Mouse (Mus musculus) right cerebral cortex, postnatal 14 days (tissue): Measurements from ENCODE around the gene Ndufb7.
"Not testable (repeated sequence)": the region's sequence is repeated elsewhere in the genome, so short reads cannot be mapped to it uniquely, and the experiment has no call there.

Experiments used
- DNase-seq: peaks from one replicate; pipeline ENCODE4 v3.0.0; 2022

The Ndufb7 gene

DNA sequence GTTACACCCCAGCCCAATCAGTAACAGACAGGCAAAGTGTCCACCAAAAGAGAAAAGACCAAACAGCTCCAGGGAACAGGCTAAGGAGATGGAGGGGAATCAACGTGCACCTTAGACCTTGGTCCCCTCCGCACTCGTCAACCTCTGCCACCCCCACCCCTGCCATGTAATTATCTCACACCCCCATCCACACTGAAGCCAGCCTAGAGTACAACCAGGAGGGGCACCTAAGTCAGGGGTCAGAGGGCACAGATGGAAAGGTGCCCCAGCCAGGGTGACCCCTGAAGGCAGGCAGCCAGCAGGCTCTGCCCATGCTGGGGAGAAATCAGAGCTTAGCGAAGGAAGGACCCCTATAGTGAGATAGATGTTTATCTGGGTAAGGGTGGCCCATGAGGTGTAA is 10.4 kb downstream of the Ndufb7 start:
- DNase-seq, result peak; percentile 3

DNA sequence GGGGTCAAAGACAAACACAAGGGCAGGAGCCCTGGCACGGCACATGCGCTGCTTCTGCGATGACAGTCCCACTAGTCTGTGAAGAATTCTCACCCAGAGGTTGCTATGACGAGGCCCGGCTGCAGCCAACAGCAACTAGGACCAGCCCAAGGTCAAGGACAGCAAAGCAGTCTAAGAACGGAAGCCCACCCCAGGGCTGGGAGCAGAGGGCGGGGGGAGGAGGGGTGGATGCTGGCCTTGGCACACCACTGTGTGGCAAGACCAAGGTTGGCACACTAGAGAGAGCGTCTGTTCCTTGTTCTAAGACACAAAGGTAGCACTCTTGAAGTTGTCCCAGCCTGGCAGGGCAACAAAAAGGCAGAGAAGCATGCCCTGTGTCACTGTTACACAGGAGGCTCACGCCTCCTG is 10.9 kb downstream of the Ndufb7 start:
- peak; percentile 12 for DNase-seq

- peak; percentile 3 for DNase-seq
Measured at GRCm38 (mm10) chr8:83578131-83579055, 11.9 kb downstream of the Ndufb7 start.

- DNase-seq, result no peak
Measured at GRCm38 (mm10) chr8:83579676-83580075, 13.2 kb downstream of the Ndufb7 start.

DNA sequence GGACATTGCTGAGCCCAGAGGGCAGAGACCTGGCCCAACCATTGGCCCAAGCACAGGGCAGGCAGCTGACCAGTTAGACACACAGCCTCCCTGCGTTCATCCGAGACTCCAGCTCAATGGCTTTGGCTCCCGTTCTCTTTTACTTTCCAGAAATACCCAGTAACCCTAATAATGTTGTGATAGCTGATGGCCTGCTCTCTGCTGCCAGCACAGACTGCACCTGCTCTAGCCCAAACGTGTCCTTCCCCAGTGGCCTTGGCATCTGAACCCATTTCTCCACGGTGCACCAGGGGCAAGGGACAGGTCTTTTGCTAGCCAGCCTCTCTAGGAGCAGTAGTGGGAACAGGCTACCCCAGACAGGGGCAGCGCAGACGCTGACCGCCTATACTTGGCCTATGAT is 14.4 kb downstream of the Ndufb7 start:
- DNase-seq, result no peak

- DNase-seq, result no peak
Measured at GRCm38 (mm10) chr8:83582226-83582625, 15.8 kb downstream of the Ndufb7 start.

GRCm38 (mm10) chr8:83583236-83583635 is 16.8 kb downstream of the Ndufb7 start:
- DNase-seq, result no peak

DNA sequence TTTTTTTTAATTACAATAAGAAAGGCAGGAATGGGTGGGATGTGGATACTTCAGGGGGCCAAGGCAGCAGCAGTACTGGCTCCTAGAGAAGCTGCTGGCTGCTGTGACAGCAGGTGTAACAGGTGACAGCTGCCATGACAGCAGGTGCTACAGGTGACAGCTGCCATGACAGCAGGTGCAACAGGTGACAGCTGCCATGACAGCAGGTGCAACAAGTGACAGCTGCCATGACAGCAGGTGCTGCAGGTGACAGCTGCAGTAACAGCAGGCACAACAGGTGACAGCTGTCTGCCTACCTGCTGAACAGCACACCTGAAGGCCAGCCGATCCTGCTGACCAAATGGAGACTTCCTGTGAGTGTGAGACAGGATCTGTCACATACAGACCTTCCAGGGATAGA is 18.3 kb downstream of the Ndufb7 start:
- DNase-seq, result no peak

DNA sequence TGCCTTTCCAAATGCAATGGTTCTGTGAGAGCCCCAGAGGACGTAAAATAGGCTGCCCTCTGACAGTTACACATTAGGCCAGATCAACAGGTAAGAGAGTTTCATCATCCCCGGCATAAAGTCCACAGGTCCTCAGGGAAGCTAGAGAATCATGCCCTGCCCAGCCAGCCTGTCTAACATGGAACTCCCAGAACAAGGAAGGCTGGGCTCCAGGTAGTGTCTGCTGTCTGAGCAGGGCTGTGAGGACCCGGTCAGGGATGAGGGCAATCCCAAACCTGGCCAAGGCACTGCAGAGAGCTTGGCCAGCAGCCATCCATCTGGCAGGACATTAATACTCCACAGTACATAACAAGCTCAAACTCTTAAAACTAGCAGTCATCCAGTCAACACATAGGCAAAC is 18.9 kb downstream of the Ndufb7 start:
- no peak for DNase-seq

GRCm38 (mm10) chr8:83587644-83588043 is 21.2 kb downstream of the Ndufb7 start:
- DNase-seq, result no peak

DNA sequence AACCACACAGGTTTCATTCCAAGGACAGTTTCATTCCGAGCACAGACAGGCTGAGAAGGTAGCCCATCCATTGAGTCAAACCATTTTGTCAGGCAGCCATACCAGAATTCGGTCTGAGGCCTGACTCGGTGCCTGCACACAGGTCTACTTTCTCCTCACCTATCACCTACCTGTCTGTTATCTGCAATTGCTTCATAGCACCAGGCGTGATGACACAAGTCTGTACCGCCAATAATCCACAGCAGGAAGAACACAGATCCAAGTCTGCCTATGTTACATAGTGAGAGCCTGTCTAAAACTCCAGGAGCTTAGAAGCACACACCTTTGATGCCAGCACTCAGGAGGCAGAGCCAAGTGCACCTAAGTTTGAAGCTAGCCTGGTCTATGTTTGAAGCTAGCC is 22.4 kb downstream of the Ndufb7 start:
- DNase-seq, result no peak

DNA sequence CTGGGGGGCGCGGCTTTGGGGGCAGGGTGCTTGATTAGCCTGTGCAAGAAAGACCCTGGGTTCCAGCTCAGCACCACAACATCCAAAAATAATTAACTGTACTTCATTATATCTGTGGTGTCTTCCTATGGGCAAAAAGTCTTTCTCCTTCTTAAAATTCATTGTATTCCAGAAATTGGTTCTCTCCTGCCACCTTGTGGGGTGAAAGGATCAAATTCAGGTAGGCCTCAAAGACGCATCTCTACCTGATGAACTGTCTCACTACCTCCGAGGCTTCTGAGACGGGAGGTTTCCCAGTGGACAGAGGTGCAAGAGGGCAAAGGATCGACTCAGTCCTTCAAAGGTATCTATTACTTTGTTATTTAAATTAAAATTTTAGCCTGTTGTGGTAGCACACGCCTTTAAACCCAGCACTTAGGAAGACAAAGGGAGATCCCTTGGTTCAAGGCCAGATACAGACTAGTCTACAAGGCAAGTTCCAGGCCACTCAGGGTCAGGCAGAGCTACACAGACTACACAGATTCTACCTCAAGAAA is 24.1 kb downstream of the Ndufb7 start:
- DNase-seq, result no peak

DNA sequence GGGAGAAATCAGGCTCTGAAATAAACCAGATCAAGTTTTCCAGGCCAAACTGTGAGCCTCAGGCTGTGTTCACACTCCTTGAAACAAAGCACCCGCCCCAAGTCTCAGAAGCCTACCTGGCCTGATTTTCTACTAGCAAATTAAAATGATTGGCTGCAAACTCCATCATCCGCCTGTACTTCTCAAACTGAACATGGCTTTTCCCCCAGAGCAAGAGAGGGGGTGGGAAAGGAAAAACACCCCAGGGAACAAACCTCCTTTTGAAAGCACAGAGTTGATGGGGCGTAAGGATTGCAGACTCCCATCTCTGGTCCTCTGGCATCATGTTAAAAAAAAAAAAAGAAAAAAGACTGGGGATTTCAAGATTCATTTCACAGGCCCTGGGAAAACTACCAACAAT is 26.2 kb downstream of the Ndufb7 start:
- no peak for DNase-seq

GRCm38 (mm10) chr8:83593325-83594166 is 27.1 kb downstream of the Ndufb7 start:
- no peak for DNase-seq

- DNase-seq, result peak; percentile 96
Measured at GRCm38 (mm10) chr8:83594167-83595049, 27.9 kb downstream of the Ndufb7 start.

- not testable (repeated sequence) for DNase-seq
Measured at GRCm38 (mm10) chr8:83595050-83595345, 28.5 kb downstream of the Ndufb7 start.

DNA sequence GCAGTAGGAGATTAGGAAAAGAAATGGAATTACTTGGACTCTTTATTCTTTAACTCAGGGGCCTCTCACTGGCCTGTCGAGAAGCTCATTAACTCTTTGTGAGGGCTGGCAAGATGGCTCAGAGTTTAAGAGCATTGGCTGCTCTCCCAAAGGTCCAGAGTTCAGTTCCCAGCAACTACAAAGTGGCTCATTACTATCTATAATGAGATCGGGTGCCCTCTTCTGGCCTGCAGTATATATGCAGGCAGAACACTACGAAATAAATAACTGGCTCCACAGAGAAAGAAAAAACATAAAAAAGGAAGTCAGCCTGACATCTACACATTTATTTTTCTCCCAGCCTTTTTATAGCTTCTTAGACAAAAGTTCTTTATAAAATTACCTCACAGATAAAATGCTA is 29.9 kb downstream of the Ndufb7 start:
- DNase-seq, result no peak

GRCm38 (mm10) chr8:83598146-83598545 is 31.7 kb downstream of the Ndufb7 start:
- no peak for DNase-seq

DNA sequence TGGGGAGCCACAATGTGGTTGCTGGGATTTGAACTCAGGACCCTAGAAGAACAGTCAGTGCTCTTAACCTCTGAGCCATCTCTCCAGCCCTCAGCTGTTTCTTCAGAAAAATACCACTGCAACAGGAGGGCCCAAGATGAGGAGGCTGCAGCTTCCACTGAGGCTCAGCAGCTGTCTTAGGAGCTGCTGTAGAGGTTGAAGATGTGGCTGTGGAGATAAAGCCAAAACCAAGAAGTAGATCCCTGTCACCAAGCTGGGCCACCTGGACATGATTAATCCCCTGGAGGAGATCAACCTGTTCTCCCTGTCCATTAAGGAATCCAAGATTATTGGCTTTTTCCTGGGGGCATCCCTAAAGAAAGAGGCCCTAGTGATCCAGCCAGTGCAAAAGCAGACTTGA is 33.3 kb downstream of the Ndufb7 start:
- no peak for DNase-seq

GRCm38 (mm10) chr8:83602650-83603029 is 36.2 kb downstream of the Ndufb7 start:
- no peak for DNase-seq

DNA sequence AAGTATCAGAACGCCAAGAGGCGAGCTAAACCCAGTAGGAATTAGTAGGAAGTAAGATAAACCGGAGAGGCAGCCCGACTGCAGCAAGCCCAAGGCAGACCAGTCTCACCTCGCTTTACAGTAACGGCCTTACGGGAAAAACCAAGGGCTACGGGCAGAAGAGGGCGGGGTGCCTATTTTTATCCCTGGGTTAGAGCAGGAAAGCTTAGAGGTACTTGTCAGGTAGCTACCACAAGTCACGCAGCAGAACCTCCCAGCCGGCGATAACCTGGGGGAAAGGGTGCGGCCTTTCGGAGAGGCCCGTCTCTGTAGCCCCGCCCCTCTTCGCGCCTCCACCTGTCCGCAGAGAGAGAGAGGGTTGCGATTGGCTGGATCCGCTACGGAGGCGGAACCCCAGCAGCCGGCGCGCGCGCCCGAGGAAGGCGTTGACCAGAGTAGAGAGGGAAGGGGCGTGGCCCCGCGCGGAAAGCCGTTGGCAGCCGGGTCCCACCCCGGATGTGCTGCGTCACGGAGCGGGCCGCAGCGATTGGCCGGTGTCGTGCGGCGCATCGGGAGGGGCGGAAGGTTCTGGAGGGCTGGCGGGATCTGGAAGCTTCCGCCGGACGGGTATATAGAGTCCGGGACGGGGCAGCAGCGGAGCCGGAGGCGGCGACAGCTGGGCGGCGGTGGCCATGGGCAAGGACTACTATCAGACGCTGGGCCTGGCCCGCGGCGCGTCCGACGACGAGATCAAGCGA is 41.4 kb downstream of the Ndufb7 start, which contains the start of the genes Tecr and Dnajb1:
Gene Tecr, minus strand, starts transcription at position 311 of the 737 bp plus-strand sequence.
Gene Dnajb1, plus strand, starts transcription at position 533 of the 737 bp plus-strand sequence.
- DNase-seq, result peak; percentile 99

DNA sequence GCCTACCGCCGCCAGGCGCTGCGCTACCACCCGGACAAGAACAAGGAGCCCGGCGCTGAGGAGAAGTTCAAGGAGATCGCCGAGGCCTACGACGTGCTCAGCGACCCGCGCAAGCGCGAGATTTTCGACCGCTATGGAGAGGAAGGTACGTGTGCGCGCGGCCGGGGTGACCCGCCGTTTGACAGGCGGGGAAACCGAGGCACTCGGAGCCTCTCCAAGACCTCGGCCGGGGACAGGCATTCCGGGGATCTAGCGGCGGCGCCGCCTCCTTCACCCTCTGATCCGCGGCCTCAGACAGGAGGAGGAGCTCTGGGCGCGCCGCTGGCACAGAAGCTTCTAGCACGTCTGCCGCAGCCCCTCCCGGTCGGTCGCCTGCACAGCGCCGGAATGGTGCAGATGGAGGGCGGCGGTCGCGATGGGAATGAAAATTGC is 41.9 kb downstream of the Ndufb7 start:
- DNase-seq, result peak; percentile 78
